Mouse (Mus musculus): ENCODE results near the gene Map1lc3a. TPM values are rescaled to one million over a fixed set of nuclear protein-coding genes. Genes with fewer than 3 reads are reported as not detected.

Map1lc3a gene
- total RNA-seq (2021) = 575 and 582 TPM in 2 replicates
- long read RNA-seq, experiment 1, transcript Map1lc3a-203 (3 exons, 826 nt) = minor isoform, 171 of 454 reads
- long read RNA-seq, experiment 1, transcript Map1lc3a-201 (4 exons, 1,112 nt) = major isoform, 243 of 454 reads
- long read RNA-seq, experiment 1, partial matches to known transcripts = 38 of 454 reads
- long read RNA-seq, experiment 1, other reads (novel, unspliced or antisense) = 2 of 454 reads
- long read RNA-seq, experiment 2, transcript Map1lc3a-203 (3 exons, 826 nt) = minor isoform, 123 of 350 reads
- long read RNA-seq, experiment 2, transcript Map1lc3a-201 (4 exons, 1,112 nt) = major isoform, 185 of 350 reads
- long read RNA-seq, experiment 2, partial matches to known transcripts = 40 of 350 reads
- long read RNA-seq, experiment 2, other reads (novel, unspliced or antisense) = 2 of 350 reads

- peak; percentile 99 for DNase-seq
Measured at GRCm38 (mm10) chr2:155276195-155276594, at the start of gene Map1lc3a. Gene Map1lc3a, plus strand, starts transcription at chr2:155276297.

GRCm38 (mm10) chr2:155235746-155236361, 40.2 kb upstream of the Map1lc3a start:
- DNase-seq = no peak

- DNase-seq = peak; percentile 99
Measured at GRCm38 (mm10) chr2:155236362-155236992, 39.6 kb upstream of the Map1lc3a start, which contains the start of gene Dynlrb1. Gene Dynlrb1, plus strand, starts transcription at chr2:155236533.

GRCm38 (mm10) chr2:155237276-155237675, 38.8 kb upstream of the Map1lc3a start:
- DNase-seq = peak; percentile 27

- DNase-seq = peak; percentile 77
Measured at GRCm38 (mm10) chr2:155240915-155241314, 35.2 kb upstream of the Map1lc3a start.

- peak; percentile 46 for DNase-seq
Measured at GRCm38 (mm10) chr2:155242296-155242855, 33.7 kb upstream of the Map1lc3a start.

- DNase-seq = peak; percentile 28
Measured at GRCm38 (mm10) chr2:155246231-155246630, 29.9 kb upstream of the Map1lc3a start.

- DNase-seq = no peak
Measured at GRCm38 (mm10) chr2:155248206-155248605, 27.9 kb upstream of the Map1lc3a start.

GRCm38 (mm10) chr2:155248718-155249117, 27.4 kb upstream of the Map1lc3a start:
- no peak for DNase-seq

- no peak for DNase-seq
Measured at GRCm38 (mm10) chr2:155249588-155249987, 26.5 kb upstream of the Map1lc3a start.

- DNase-seq = no peak
Measured at GRCm38 (mm10) chr2:155265526-155265925, 10.6 kb upstream of the Map1lc3a start.

- no peak for DNase-seq
Measured at GRCm38 (mm10) chr2:155266896-155267295, 9.2 kb upstream of the Map1lc3a start.

- peak; percentile 40 for DNase-seq
Measured at GRCm38 (mm10) chr2:155271957-155272356, 4.1 kb upstream of the Map1lc3a start.

- DNase-seq = no peak
Measured at GRCm38 (mm10) chr2:155272396-155273170, 3.5 kb upstream of the Map1lc3a start.

- DNase-seq = no peak
Measured at GRCm38 (mm10) chr2:155273603-155274002, 2.5 kb upstream of the Map1lc3a start.

GRCm38 (mm10) chr2:155276621-155277175, 601 bp downstream of the Map1lc3a start:
- DNase-seq = peak; percentile 84

- DNase-seq = peak; percentile 35
Measured at GRCm38 (mm10) chr2:155277721-155278120, 1.6 kb downstream of the Map1lc3a start.

- DNase-seq = peak; percentile 94
Measured at GRCm38 (mm10) chr2:155278361-155278760, 2.3 kb downstream of the Map1lc3a start.

- no peak for DNase-seq
Measured at GRCm38 (mm10) chr2:155279163-155279562, 3.1 kb downstream of the Map1lc3a start.

GRCm38 (mm10) chr2:155280116-155280515, 4.0 kb downstream of the Map1lc3a start:
- no peak for DNase-seq

- peak; percentile 64 for DNase-seq
Measured at GRCm38 (mm10) chr2:155283793-155284192, 7.7 kb downstream of the Map1lc3a start.

All from adrenal gland, postnatal 14 days (tissue).